Mouse (Mus musculus): Measurements from ENCODE around the gene Card11.

Card11 gene

DNA sequence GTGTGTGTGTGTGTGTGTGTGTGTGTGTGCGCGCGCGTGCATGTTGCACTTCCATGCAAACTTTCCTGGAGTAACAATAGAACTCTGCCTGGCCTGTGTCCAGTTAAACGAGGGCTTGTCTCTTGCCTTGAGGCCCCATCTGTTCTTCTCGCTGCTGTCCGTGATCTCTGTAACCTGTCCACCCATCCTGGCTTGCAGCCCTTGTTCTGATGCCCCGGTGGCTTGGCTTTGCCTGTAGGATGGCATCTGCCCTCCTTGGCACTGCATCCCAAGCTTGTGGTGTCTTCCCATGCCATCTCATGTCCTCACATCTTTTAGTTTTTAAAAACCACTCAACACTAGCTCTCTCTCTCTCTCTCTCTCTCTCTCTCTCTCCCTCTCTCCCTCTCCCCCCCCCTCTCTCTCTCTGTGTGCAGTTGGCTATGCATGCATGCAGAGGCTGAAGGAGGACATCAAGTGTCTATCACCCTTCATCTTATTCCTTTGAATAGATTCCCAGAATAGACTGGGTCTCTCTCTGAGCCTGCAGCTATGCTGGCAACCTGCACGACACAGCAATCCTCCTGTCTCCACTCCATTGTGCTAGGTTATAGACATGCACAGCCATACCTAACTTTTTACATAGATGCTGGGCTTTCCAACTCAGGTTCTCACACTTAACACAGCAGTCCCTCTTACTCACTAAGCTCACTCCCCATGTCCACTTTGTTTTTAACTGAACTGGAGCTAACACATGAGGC lies 14.9 kb downstream of the Card11 start:
- DNase-seq = no peak

DNA sequence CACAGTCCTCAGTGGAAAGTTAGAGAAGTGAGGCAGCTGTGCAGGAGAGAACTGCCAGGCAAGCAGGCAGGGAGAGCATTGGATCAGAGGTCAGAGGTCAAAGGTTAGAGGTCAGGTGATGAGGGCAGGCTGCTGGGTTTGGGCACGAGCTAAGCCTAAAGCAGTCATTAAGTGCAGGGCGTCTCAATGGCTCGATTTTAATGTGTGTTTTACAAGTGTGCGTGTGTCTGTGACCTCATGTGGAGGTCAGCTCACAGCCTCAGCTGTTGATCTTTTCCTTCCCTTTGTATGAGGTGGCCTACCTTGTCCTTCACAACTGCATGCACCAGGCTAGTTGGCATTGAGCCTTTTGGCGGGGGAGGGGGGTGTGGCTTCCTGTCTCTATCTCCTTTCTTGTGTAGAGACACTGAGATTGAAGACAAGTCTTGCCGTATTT lies 19.0 kb downstream of the Card11 start:
- no peak for DNase-seq

DNA sequence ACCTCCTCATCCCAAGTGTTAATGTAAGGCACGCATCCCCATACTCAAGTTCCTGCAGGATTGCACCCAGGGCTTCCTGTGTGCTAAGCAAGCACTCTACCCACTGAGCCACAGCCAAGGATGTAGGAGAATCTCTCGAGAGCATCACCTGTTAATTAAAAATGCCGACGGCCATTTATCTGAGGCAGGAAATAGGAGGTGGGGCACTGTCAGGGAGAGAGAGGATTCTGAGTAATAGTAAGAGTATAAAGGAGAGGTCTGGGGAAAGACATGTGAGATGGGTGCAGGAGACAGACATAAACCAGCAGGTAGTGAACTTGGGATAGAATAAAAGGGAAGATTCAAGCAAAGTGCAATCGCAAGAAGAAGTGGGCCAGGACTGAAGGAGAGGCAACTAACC lies 19.6 kb downstream of the Card11 start:
- no peak for DNase-seq

DNA sequence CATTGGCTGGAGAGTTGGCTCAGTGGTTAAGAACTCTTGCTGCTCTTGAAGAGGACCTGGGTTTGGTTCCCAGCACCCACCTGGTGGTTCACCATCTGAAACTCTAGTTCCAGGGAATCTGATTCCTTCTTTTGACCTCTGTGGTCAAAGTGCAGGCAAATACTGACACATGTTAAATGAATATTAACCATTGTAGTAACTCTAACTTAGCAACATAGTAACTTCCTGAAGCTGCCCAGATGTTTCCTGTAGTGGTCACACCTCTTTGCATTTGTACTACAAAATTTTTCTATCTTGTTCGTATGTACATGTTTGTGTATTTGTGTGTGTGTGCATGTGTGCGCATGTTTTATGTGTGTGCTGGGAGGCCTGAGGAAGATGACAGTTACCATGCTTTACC lies 20.3 kb downstream of the Card11 start:
- no peak for DNase-seq

DNA sequence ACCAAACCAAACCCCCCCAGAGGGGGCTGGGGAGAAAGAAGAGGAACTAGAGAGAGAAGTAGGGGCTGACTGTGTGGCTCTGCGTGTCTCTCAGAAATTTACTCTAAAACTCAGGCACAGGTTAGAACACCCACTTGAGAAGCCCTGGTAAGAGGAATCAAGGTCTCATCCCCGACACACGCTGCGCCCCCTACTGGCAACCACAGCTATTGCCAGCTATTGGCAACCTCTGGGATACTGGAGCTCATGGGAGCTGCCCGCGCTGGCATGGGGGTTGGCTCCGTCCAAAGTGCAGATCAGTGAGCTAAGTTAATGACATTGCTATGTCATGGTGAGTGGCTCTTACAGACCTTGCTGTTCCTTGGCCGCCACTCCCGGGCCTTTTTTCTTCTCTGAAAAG lies 37.4 kb downstream of the Card11 start:
- peak; percentile 54 for DNase-seq

DNA sequence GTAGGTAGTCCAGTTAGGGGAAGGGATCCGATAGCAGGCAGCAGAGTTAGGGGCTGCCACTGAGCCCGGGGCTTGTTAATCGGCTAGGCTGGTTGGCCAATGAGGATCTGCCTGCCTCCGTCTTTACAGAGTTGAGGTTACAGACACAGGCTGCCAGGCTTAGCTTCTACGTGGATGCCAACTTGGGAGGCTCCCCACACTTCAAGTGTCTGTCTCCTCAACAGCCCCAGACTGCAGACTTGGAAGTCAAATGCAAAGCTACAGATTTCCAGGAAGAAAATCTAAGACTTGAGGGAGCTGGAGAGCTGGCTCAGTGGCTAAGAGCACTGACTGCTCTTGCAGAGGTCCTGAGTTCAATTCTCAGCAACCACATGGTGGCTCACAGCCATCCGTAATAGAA lies 39.6 kb downstream of the Card11 start:
- no peak for DNase-seq

DNA sequence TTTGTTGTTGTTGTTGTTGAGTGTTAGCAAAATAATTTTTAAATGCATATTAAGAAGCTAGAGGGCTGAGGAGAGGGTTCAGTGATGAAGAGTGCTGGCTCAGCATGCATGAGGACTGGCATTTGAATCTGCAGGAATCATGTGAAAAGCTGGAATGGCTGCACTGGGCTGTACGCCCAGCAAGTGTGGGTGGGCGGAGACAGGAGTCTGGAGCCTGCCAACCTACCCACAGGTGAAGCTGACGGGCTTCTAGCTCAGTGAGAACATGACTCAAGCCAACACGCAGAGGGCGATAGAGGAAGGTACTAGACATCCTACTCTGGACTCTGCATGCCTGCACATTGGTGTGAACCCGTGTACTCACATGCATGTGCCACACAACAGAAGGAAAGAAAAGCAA lies 41.2 kb downstream of the Card11 start:
- no peak for DNase-seq

DNA sequence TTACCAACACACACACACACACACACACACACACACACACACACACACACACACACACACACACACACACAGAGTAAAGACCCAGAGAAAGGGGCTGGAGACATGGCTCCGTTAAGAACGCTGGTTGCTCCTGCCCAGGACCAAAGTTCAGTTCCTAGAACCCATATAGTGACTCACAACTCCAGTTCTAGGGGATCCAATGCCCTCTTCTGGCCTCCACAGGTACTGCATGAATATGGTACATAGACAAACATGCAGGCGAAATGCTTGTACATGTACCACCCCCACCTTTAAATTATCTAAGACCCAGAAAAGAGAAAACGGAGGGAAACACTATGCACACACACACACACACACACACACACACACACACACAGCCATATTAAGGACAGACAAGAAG lies 43.3 kb downstream of the Card11 start:
- DNase-seq = no peak

DNA sequence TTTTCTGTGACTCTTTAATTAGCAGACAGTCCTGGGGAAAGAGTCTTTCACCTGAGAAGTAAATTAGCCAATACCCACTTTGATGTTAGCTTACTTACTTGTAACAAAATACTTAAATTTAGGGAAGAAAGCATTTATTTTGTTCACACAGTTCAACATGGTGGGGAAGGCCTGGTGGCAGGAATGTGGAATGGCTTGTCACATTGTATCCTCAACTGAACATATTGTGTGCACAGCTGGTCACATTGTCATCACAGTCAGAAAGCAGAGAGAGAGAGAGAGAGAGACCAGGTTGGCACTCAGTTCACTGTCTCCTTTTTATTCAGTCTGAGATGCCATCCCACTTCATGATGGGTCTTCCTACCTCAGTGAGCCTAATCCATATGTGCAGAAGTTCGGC lies 44.7 kb downstream of the Card11 start:
- DNase-seq = no peak

DNA sequence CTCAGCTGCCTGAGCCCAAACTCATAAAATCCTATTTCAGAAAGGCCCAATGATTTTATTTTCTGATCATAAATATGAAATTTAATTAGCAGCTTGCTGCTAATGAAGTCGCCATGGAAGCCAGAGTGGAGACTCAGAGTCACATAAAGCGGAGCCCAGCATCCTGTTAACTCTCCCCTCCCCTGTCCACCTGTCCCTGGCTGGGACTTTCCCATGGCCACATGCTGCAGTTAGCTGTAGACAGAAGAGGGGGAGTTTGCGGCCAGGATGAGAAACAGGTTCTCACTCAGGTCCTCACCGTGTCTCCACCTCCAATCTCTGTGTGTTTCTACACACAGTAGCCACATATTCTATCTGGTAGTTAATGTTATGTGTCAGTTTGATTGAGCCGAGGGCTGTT lies 48.6 kb downstream of the Card11 start:
- no peak for DNase-seq

DNA sequence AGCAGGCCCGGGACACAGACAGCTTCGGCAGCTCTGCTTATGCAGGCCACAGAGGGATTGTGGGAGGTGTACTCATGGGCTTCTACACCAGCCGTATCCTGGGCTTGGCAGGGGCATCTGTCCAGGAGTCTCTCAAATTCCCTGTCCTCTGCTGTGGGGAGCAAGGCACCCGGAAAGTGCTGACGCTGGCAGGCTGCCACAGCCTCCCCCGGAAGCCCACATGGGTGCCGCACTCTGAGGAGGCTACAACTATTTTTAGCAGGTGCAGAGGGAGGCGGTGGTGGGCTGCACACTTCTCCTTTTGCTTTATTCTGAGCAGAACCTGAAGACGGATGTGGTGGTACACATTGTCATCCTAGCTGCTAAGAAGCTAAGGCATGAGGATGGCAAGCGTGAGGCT lies 52.4 kb downstream of the Card11 start:
- DNase-seq = peak; percentile 37

DNA sequence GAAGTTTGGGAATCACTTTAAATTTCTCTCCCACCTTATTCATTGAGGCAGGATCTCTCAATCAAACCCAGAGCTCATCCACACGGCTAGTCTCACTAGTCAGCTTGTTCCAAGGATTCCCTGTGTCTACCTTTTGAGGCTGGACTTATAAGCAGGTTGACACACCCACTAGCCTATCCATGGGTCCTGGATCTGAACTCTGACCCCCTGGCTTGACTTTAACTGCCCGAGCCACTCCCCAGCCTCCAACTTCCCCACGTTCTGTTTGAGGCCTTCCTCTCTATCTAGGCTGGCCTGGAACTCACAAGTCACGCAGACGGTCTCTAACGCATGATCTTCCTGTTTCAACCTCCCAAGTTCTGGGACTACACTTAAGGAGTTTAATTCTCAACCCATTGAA lies 54.3 kb downstream of the Card11 start:
- DNase-seq = no peak

DNA sequence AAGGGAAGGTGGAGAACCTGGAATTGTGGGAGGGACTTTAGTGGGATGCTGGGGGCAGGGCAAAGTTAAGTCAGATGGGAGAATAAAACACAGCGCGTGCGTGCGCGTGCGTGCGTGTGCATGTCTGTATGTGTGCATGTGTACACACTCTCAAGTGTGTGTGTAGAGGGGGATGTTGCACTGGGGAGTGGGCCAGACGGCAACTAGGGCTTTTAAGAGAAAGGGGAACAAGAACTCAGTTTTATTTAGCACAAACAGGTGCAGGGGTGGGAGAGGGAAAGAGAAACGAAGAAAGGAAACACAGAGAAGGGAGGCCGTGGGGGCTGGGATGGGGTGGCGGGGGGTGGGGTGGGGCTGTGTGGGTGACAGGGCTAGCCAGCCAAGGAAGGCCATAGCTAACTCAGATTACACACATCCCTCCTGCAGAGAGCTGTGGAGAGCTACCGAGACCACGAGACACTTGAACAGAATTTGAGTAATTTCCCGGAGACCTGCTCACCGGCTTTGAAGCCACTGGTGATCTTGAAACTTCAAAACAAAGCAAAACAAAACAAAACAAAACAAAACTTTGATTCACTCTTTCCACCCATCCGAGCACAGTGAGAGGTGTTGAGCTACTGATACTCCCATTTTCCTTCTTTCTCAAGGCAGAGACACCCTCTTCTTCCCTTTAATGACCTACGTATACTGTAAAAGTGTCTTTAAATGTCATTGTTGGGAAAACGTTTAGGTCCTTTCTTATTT lies 55.8 kb downstream of the Card11 start:
- no peak for DNase-seq

DNA sequence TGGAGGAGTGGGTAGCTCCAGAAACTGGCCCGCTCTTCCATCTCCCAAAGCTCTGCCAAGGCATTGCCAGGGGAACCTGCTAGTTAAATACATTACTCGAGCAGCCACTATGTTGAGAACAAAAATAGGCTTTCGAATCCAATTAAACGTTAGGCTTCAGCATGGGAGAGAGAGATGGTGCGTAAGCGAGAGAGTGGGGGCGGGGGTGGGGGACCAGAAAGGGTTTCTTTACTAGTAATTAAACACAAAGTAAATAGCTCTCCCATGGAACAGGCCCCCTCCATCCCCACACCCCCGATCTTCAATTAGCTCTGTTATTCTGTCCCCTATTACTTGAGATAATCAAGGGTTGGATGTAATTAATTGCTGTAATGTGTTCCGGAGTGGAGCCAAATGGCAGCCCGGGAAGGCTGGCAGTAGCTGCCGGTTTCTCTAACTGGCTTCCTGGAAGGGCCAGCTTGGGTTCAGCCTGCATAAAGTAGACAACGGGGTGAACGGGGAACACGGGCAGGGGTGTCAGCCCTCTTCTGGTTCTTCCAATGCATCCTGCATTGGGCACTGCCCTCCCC lies 59.4 kb downstream of the Card11 start:
- DNase-seq = no peak

DNA sequence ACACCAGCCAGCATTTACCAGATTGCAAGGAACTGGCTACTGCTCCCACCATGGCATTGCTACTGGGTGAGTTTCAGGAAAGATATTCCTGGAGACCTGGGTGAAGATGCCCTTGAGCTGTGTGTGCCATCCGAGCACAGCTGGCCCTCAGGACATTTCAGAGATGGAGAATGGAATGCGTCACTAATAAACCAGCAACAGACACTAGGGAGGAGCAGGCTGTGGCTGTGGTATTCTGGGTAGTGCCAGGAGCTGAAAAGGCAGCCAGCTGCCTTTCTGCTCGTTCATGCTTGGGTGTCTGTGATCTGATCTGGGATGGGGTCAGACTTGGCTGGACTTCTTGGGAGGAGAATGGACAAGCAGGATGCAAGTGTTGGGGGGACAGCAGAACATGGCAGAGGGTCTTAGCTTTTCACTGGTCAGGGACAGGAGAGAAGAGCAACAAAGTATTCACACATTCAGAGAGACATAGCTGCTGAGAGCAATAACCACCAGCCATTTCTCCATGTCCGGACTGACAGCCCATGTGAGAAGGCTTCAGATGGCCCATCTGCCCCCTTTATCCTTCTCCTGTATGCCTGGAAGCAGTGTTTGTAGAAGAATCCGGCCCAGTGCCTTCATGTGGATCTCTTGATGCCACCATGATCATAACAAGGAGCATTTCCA lies 60.0 kb downstream of the Card11 start:
- no peak for DNase-seq

DNA sequence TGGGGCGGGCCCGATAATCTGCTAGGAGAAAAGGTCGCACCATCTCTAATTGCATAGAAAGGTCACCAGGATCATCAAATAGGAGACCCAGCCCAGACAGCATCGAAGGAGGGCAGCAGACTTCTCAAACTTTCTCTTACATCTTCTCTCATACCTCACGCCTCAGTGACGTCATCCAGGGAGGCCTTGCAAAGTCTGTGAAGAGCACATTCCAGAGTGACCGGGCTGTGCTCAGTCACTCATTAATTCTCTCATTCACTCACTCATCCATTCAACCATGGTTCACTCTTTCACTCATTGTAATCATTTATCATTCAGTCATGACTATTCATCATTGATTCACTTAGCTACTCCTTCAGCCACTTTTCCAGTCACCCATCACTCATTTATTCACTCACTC lies 63.6 kb downstream of the Card11 start:
- DNase-seq = no peak

DNA sequence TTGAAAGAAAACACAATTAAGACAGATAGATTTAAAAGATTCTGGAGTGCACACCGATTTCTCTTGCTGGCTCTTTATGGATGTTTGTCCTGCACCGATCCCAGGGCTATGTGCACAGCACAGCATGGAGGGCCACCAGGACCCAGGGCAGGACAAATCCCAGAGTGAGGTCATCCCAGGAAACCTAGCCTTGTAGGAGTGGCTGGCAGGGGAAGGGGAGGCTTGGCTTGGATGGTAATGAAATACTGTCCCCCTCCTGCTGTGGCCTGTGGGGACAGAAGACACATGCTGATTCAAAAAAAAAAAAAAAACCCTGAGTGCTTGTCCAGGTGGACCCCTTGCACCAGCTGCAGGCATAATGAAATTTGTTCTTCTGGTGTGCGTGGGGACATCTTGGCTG lies 64.5 kb downstream of the Card11 start:
- DNase-seq = no peak

DNA sequence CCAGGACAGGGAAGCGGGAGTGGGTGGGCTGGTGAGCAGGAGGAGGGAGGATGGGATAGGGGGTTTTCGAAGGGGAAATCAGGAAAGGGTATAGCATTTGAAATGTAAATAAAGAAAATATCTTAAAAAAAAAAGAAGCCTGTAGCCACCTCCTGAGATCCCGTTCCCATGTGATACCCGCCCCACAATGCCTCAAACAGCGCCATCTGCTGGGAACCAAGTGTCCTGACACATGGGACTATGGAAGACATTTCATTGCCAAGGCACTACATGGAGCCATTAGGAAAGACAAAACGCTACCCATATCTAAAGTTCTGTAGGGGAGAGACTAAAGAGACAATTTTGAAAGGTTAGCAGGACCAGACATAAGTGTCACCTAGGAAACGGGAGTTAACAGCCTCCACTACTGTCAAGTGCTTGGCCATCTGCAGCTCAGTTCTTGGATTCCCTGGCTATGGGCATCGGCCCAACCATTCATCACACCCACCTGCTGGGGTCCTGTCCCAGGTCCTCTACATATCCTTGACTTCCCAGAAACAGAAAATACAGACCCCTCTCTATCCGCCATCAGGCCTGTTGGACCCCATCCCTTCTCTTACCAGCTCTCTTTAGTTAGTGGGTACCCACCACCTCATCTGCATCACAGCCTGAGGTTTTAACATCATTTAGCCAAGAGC lies 65.6 kb downstream of the Card11 start:
- DNase-seq = no peak

DNA sequence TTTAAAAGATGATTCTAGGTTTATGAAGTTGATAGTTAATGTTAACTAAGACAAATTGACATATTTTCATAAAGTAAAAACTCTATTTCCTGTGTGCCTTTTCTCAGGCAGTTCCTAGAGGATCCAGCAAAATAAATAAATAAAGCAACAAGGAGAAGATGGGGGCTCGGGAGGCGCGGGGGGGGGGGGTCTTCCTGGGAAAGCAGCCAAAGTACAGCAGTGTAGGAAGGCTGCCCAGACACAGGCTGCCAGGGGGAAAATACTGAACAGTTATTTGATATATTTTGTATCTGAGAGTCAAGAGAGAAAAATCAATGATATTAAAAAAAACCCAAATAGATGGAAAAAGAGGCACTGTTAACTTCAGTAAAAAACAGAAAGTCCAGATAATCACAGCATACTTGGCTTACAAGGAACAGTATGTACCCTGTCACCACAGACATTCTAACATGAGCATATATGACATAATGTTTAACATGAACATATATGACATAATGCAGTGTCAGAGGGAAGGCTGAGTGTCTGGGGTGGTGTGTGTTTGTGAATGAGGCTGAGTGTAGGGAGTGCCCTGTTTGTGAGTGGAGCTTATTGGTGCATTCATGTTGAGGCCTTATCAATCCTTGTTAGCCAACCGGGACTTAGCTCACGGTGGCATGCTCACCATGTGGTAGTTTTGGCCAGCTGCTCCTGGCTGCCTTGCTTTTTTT lies 68.7 kb downstream of the Card11 start:
- DNase-seq = no peak

DNA sequence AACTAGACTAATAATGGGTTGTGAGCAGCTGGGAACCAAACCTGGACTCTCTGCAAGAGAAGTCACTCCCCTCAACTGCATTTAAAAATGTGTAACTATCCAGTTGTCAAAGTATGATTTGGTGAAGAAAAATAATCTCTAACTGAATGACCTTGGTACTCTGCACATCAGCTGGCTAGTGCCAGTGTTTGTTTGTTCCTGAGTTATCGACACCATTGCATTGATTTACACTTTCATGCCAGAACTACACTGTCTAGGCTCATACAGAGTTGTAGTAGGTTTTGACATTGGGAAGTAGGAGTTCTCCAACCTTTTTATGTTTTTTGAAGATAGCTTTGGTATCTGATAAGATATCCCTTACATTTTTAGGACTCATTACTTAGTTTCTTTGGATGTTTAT lies 81.9 kb downstream of the Card11 start:
- no peak for DNase-seq

DNA sequence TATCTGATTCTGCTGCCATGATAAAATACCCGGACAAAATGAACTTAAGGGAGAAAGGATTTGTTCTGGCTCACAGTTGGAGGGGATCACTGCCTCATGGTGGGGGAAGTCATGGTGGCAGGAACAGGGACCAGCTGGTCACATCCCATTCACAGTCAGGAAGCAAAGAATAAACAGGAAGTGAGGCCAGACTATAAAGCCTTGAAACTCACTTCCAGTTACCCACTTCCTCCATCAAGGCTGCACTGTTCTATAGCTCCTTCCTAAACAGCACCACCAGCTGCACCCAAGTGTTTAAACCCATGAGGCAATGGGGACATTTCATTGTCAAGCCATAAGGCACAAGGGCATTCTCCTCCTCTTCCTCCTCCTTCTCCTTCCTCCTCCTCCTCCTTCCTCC lies 82.6 kb downstream of the Card11 start:
- DNase-seq = no peak

DNA sequence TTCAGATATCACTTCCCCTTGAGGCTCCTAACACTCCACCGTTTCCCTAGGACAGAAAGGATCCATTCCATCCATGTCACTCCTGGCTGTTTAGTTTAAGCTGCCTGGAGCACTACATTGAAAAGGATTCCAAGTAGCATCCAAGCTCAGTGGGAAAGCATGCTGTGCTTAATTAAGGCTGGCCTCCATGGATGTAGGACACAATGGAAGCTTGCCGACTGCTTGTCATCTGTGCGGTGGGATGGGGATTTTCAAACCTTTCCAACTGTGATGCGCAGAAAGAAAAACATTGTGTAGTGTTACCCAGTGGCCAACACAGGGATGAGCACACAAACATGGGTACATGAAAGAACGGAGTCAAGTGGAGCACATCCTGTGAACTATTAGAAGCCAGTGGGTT lies 89.5 kb downstream of the Card11 start:
- no peak for DNase-seq

DNA sequence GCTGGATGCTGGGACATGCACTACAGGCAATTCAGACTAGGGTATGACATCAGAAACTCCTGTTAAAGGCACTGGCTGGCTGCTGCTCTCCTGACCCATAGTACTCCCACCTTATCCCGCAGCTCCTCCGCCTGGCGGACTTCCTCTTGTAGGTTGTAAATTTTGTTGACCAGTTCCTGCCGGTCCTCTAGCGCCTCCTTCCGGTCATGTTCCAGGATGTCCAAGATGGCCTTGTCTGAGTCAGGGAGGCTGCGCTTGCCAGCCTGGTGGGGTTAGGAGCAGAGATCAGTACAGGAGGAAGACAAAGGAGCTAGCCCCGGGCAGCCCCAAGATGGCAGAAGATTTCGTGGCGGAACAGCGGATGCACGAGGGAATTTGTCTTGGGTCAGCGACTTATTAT lies 99.5 kb downstream of the Card11 start:
- peak; percentile 69 for DNase-seq

Data from lung, postnatal 14 days (tissue).